Mouse (Mus musculus): Measurements from ENCODE around the gene Pum2.
"Not testable (repeated sequence)": the region's sequence is repeated elsewhere in the genome, so short reads cannot be mapped to it uniquely, and the experiment has no call there.

Gene Pum2

GRCm38 (mm10) chr12:8673974-8674306 is at the start of gene Pum2:
Gene Pum2, plus strand, starts transcription at chr12:8674134.
- DNase-seq (ENCODE audit: extremely low read depth, low read depth, low spot score) = no peak

GRCm38 (mm10) chr12:8629537-8629936 is 44.4 kb upstream of the Pum2 start:
- DNase-seq (ENCODE audit: extremely low read depth, low read depth, low spot score) = no peak

- no peak for DNase-seq (ENCODE audit: extremely low read depth, low read depth, low spot score)
Measured at GRCm38 (mm10) chr12:8631691-8632090, 42.2 kb upstream of the Pum2 start.

GRCm38 (mm10) chr12:8632737-8633365 is 41.1 kb upstream of the Pum2 start:
- no peak for DNase-seq (ENCODE audit: extremely low read depth, low read depth, low spot score)

- DNase-seq (ENCODE audit: extremely low read depth, low read depth, low spot score) = no peak
Measured at GRCm38 (mm10) chr12:8634306-8634705, 39.6 kb upstream of the Pum2 start.

- DNase-seq (ENCODE audit: extremely low read depth, low read depth, low spot score) = no peak
Measured at GRCm38 (mm10) chr12:8635546-8635945, 38.4 kb upstream of the Pum2 start.

GRCm38 (mm10) chr12:8636945-8637344 is 37.0 kb upstream of the Pum2 start:
- no peak for DNase-seq (ENCODE audit: extremely low read depth, low read depth, low spot score)

- not testable (repeated sequence) for DNase-seq (ENCODE audit: extremely low read depth, low read depth, low spot score)
Measured at GRCm38 (mm10) chr12:8638411-8639087, 35.4 kb upstream of the Pum2 start.

- not testable (repeated sequence) for DNase-seq (ENCODE audit: extremely low read depth, low read depth, low spot score)
Measured at GRCm38 (mm10) chr12:8640186-8640585, 33.7 kb upstream of the Pum2 start.

GRCm38 (mm10) chr12:8640711-8641424 is 33.1 kb upstream of the Pum2 start:
- DNase-seq (ENCODE audit: extremely low read depth, low read depth, low spot score) = peak; percentile 30

GRCm38 (mm10) chr12:8641425-8641735 is 32.6 kb upstream of the Pum2 start:
- DNase-seq (ENCODE audit: extremely low read depth, low read depth, low spot score) = no peak

GRCm38 (mm10) chr12:8648211-8648610 is 25.7 kb upstream of the Pum2 start:
- DNase-seq (ENCODE audit: extremely low read depth, low read depth, low spot score) = not testable (repeated sequence)

GRCm38 (mm10) chr12:8650027-8650426 is 23.9 kb upstream of the Pum2 start:
- DNase-seq (ENCODE audit: extremely low read depth, low read depth, low spot score) = not testable (repeated sequence)

- peak; percentile 99 for DNase-seq (ENCODE audit: extremely low read depth, low read depth, low spot score)
Measured at GRCm38 (mm10) chr12:8656596-8656995, 17.3 kb upstream of the Pum2 start.

GRCm38 (mm10) chr12:8657116-8657515 is 16.8 kb upstream of the Pum2 start:
- DNase-seq (ENCODE audit: extremely low read depth, low read depth, low spot score) = no peak

GRCm38 (mm10) chr12:8657629-8658366 is 16.1 kb upstream of the Pum2 start:
- no peak for DNase-seq (ENCODE audit: extremely low read depth, low read depth, low spot score)

- no peak for DNase-seq (ENCODE audit: extremely low read depth, low read depth, low spot score)
Measured at GRCm38 (mm10) chr12:8659406-8660279, 14.3 kb upstream of the Pum2 start.

- DNase-seq (ENCODE audit: extremely low read depth, low read depth, low spot score) = no peak
Measured at GRCm38 (mm10) chr12:8661747-8662146, 12.2 kb upstream of the Pum2 start.

GRCm38 (mm10) chr12:8662175-8662574 is 11.8 kb upstream of the Pum2 start:
- DNase-seq (ENCODE audit: extremely low read depth, low read depth, low spot score) = no peak

GRCm38 (mm10) chr12:8662721-8663120 is 11.2 kb upstream of the Pum2 start:
- DNase-seq (ENCODE audit: extremely low read depth, low read depth, low spot score) = no peak
